Mouse (Mus musculus): ENCODE data around the gene Taf9. TPM values are rescaled to one million over a fixed set of nuclear protein-coding genes. Genes with fewer than 3 reads are reported as not detected.

The Taf9 gene
- polyA plus RNA-seq, 1 experiment = 2.1 TPM

DNA sequence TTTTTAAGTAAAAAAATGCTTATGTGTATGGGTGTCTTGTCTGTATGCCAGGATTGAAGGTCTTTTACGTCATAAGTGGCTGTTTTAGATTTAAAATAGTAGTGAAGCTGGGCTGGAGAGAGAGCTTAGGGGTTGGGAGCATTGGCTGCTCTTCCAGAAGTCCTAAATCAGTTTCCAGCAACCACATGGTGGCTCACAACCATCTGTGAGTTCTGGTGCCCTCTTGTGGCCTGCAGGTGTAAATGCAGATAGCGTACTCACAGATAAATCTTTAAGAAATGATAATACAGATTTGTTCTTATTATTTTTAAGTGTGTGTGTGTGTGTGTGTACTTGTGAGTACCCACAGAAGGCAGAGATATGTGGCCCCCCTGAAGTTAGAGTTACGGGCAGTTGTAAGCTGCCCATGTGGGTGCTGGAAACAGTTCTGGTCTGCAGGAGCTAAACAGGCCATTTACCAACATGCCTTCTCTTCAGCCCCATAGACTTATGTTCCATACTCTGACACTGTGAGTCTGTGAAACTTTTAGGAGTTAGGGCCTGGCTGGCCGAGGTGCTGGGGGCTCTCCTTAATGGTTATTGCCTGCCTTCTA, 8.6 kb downstream of the Taf9 start:
- TF ChIP-seq TAL1 (IDR thresholded peaks at IDR 0.05; ENCODE audit: low read length) = no peak
- H3K36me3 ChIP-seq (ENCODE audit: control insufficient read depth) = peaks cover 43% of the 10 kb centered on the region

DNA sequence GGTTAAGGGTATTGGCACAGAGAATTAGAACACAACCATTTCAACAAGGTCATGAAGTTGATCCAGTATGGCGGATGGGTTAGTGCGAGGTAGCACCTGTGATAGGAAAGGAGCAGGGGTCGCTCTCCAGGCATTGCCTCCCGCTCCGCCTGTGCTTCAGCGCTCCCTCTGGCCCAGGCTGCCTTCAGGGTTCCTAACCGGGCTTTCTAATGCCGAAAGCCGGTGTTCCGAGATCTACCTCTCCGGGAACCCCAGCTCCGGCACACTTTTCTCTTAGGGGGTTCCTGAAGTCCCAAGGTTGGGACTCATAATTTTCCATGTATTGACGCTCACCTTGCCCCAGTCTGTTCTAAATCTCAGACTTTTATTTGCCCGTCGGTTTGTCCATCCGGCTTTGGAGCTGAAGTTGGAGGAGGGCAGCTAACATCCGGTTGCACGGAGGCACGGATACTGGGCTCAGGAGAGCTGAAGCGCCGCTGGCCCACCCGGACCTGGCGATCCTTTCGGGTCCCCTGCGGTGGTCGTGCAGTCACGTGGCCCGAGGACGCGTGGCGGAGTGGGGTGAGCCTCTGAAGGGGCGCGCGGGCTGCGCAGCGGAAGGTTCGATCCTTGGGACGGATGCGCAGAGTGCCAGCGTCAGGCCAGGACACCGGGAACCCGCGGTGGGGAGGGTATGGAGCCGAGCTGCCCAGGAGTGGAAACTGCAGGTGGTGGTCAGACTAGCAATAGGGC, 18.1 kb downstream of the Taf9 start, which contains the start of gene Ccdc125:
TSS of gene Ccdc125 (plus strand) at position 427 of the 732 bp plus-strand sequence.
- peaks cover 26% of the 10 kb centered on the region for H3K27me3 ChIP-seq (ENCODE audit: control insufficient read depth)
- no peaks in the 10 kb centered on the region for H3K9me3 ChIP-seq (ENCODE audit: control insufficient read depth, low read length)
- H3K36me3 ChIP-seq (ENCODE audit: control insufficient read depth) = peaks cover 17% of the 10 kb centered on the region
- no peak for TF ChIP-seq TAL1 (IDR thresholded peaks at IDR 0.05; ENCODE audit: low read length)
- TF ChIP-seq GATA1 (IDR thresholded peaks at IDR 0.05; ENCODE audit: low read length) = no peak
- peak within 1 kb of the TSS; percentile 66 for H3K4me3 ChIP-seq (replicated peaks)
- peaks cover 8% of the 10 kb centered on the region for H3K4me1 ChIP-seq (ENCODE audit: control insufficient read depth)

More for the DNA sequence above, 8.6 kb downstream of the Taf9 start:
- Histone ChIP-seq H3K27me3 (ENCODE audit: control insufficient read depth) (no peaks in the 10 kb centered on the region), H3K4me1 (ENCODE audit: control insufficient read depth) (peaks cover 3% of the 10 kb centered on the region), H3K9me3 (ENCODE audit: control insufficient read depth, low read length) (no peaks in the 10 kb centered on the region), H3K4me3 (replicated peaks) (no peak overlapping the region)

DNA sequence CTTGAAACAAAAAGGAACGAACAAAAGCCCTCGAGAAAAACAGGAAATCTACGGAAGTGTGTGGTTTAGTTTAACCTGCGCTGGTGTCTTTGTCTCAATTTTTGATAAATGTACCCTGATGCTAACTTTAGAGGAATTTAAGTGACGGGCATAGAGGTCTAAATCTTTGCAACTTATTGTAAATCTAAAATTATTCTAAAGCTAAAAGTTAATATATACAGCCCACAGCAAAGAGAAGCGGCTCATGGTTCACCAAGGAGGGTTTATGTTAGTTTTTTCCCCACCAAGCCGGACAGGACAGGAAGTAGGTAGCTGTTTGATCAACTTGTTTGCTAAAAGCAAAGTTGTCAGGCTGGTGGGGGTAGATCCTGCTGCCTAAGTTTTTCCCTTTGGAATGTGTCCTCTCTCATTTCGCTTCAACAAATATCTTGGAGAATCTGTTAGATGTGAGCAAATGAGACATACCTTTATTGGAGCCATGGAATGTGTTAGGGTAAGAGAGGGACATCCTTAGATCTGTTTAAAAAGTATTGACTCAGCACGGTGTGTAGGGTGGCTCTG, 18.9 kb downstream of the Taf9 start:
- TF ChIP-seq TAL1 (IDR thresholded peaks at IDR 0.05; ENCODE audit: low read length) = no peak
- no peak for TF ChIP-seq GATA1 (IDR thresholded peaks at IDR 0.05; ENCODE audit: low read length)
- Histone ChIP-seq H3K36me3 (ENCODE audit: control insufficient read depth) (peaks cover 15% of the 10 kb centered on the region), H3K9me3 (ENCODE audit: control insufficient read depth, low read length) (no peaks in the 10 kb centered on the region), H3K4me3 (replicated peaks) (peak overlapping the region; percentile 66), H3K4me1 (ENCODE audit: control insufficient read depth) (peaks cover 8% of the 10 kb centered on the region), H3K27me3 (ENCODE audit: control insufficient read depth) (peaks cover 26% of the 10 kb centered on the region)

DNA sequence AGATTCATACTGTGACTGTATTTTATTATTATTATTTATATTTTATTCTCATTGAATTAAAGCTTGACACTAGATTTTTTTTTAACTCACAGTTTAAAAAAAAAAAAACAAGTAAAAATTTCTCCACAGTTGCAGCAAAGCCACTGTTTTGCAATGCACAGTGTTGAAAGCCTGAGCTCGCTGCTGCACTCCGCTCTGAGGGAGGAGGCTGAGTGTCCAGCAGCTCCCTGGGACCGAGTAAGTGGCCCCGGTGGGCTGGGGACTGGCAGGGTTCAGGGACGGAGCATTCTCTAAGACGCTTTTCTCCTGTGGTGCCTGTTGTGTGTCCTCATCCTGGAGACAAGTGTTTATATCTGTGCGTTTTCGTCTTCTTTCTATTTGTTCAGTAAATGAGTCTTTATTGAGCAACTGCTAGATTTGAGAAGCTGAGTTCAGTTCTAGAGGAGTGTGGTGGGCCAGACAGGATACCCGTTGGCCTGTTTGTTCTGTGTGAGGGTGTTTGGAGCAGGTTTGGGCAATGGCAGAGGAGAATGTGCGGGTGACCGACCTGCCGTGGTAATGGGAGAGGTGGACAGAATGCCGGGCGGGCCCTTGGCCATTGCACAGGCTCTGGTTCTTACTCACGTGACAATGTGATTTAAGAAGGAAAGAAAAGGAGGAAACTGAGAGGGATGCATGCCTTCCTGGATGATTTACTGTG, 24.7 kb downstream of the Taf9 start:
- Histone ChIP-seq H3K36me3 (ENCODE audit: control insufficient read depth) (no peaks in the 10 kb centered on the region), H3K4me1 (ENCODE audit: control insufficient read depth) (peaks cover 2% of the 10 kb centered on the region; the same call in 1 of the 2 replicates), H3K4me3 (replicated peaks) (no peak overlapping the region), H3K9me3 (ENCODE audit: control insufficient read depth, low read length) (no peaks in the 10 kb centered on the region), H3K27me3 (ENCODE audit: control insufficient read depth) (peaks cover 1% of the 10 kb centered on the region)
- no peak for TF ChIP-seq TAL1 (IDR thresholded peaks at IDR 0.05; ENCODE audit: low read length)
- TF ChIP-seq GATA1 (IDR thresholded peaks at IDR 0.05; ENCODE audit: low read length) = no peak

DNA sequence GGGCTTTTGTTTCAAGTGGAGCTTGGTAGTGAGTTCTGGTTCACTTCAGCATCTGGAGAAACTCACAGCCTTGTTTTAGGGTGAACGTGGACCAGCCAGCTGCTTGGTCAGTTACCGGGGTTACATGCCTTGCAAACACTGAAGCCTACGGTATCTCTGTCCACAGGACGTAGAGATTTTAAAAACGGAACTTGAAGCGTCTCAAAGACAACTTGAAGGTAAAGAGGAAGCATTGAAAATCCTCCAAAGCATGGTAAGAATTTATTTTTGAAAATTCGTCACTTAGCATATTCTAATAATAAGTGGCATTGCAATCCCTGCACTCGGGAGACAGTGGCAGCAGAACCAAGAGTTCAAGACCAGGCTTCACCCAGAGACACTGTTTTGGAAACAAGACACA, 30.2 kb downstream of the Taf9 start:
- Histone ChIP-seq H3K27me3 (ENCODE audit: control insufficient read depth) (no peaks in the 10 kb centered on the region), H3K4me1 (ENCODE audit: control insufficient read depth) (peaks cover 2% of the 10 kb centered on the region; the same call in 1 of the 2 replicates), H3K9me3 (ENCODE audit: control insufficient read depth, low read length) (no peaks in the 10 kb centered on the region), H3K4me3 (replicated peaks) (no peak overlapping the region), H3K36me3 (ENCODE audit: control insufficient read depth) (no peaks in the 10 kb centered on the region; the same call in 1 of the 2 replicates)
- no peak for TF ChIP-seq TAL1 (IDR thresholded peaks at IDR 0.05; ENCODE audit: low read length)
- TF ChIP-seq GATA1 (IDR thresholded peaks at IDR 0.05; ENCODE audit: low read length) = no peak

DNA sequence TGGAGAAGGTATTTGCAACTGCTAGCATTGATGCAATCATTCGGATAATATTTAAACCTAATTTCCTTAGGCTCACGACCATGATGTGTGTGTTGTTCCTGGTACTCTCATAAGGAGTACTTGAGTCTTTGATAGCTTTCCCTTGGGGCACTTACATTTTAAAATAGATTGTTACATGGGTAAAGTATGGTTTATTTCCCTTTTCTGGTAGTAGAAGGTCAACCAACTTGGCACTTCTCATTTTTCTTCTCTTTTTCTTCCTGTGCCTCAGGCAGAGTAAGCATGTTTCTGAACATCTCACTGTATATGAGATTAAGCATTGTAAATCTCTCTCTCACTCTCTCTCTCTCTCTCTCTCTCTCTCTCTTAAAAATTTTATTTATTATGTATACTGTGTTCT, 31.5 kb downstream of the Taf9 start:
- Histone ChIP-seq H3K27me3 (ENCODE audit: control insufficient read depth) (no peaks in the 10 kb centered on the region), H3K4me1 (ENCODE audit: control insufficient read depth) (peaks cover 2% of the 10 kb centered on the region; the same call in 1 of the 2 replicates), H3K4me3 (replicated peaks) (no peak overlapping the region), H3K9me3 (ENCODE audit: control insufficient read depth, low read length) (no peaks in the 10 kb centered on the region), H3K36me3 (ENCODE audit: control insufficient read depth) (no peaks in the 10 kb centered on the region; the same call in 1 of the 2 replicates)
- no peak for TF ChIP-seq GATA1 (IDR thresholded peaks at IDR 0.05; ENCODE audit: low read length)
- no peak for TF ChIP-seq TAL1 (IDR thresholded peaks at IDR 0.05; ENCODE audit: low read length)

DNA sequence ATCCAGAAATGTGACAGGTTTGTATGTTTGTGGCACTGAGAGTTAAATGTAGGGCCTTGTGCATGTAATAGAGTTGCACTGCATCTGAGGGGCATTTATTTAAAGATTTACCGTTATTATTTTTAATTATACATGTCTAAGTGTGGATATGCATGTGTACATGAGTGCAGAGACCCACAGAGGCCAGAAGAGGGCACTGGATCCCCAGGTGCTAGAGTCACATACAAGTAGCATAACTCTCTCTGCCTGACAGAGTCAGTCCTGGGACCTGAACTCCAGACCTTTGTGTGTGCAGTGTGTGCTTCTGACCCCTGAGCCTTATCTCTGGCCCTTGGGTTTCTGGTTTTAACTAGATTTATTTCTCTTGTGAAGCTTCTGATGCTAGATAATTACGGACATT, 33.0 kb downstream of the Taf9 start:
- H3K4me1 ChIP-seq (ENCODE audit: control insufficient read depth) = peaks cover 2% of the 10 kb centered on the region; the same call in 1 of the 2 replicates
- H3K27me3 ChIP-seq (ENCODE audit: control insufficient read depth) = no peaks in the 10 kb centered on the region
- TF ChIP-seq TAL1 (IDR thresholded peaks at IDR 0.05; ENCODE audit: low read length) (no peak), GATA1 (IDR thresholded peaks at IDR 0.05; ENCODE audit: low read length) (no peak)

DNA sequence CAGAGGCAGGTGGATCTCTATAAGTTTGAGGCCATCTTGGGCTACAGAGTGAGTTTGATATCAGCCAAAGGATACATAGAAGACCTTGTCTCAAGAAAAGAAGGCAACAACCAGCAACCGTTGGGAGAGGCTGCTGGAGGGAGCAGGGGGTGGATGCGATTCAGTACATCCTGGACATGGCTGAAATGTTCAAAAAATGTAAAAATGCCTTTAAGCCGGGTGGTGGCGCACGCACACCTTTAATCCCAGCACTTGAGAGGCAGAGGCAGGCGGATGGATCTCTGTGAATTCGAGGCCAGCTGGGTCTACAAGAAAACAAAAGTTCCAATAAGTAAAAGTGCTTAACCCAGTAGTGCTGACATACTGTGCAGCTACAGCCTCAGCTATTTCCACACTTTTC, 36.1 kb downstream of the Taf9 start:
- H3K36me3 ChIP-seq (ENCODE audit: control insufficient read depth) = peaks cover 6% of the 10 kb centered on the region; the same call in 1 of the 2 replicates
- H3K4me3 ChIP-seq (replicated peaks) = no peak overlapping the region
- H3K9me3 ChIP-seq (ENCODE audit: control insufficient read depth, low read length) = no peaks in the 10 kb centered on the region
- TF ChIP-seq GATA1 (IDR thresholded peaks at IDR 0.05; ENCODE audit: low read length) = no peak
- TF ChIP-seq TAL1 (IDR thresholded peaks at IDR 0.05; ENCODE audit: low read length) = no peak
- no peaks in the 10 kb centered on the region for H3K27me3 ChIP-seq (ENCODE audit: control insufficient read depth)
- no peaks in the 10 kb centered on the region for H3K4me1 ChIP-seq (ENCODE audit: control insufficient read depth)

More for the DNA sequence above, 33.0 kb downstream of the Taf9 start:
- Histone ChIP-seq H3K4me3 (replicated peaks) (no peak overlapping the region), H3K9me3 (ENCODE audit: control insufficient read depth, low read length) (no peaks in the 10 kb centered on the region), H3K36me3 (ENCODE audit: control insufficient read depth) (no peaks in the 10 kb centered on the region; the same call in 1 of the 2 replicates)

DNA sequence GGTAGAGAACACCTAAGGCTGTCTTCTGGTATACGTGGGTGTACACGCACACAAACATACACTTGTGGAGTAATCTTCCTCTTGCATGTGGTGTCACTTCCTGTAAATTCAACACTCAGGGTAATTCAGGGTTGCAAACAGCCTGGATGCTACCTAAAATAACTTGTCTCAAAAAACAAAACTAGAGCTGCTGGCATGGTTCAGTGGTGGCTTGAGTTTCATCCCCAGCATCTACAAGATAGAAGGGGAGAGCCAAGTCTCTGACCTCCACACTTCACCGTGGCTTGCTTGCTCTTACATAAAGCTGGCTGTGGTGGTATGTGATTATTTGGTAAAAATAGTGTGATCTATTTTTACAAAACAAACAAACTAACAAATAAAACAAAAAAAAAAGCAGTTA, 46.2 kb downstream of the Taf9 start:
- no peaks in the 10 kb centered on the region for H3K27me3 ChIP-seq (ENCODE audit: control insufficient read depth)
- peaks cover 62% of the 10 kb centered on the region for H3K36me3 ChIP-seq (ENCODE audit: control insufficient read depth)
- TF ChIP-seq GATA1 (IDR thresholded peaks at IDR 0.05; ENCODE audit: low read length) (no peak), TAL1 (IDR thresholded peaks at IDR 0.05; ENCODE audit: low read length) (no peak)
- no peak overlapping the region for H3K4me3 ChIP-seq (replicated peaks)
- H3K9me3 ChIP-seq (ENCODE audit: control insufficient read depth, low read length) = no peaks in the 10 kb centered on the region
- no peaks in the 10 kb centered on the region for H3K4me1 ChIP-seq (ENCODE audit: control insufficient read depth)
